Mouse (Mus musculus) frontal cortex, postnatal 14 days (tissue): Measurements from ENCODE around the gene Gm13124.
"Not testable (repeated sequence)": the region's sequence is repeated elsewhere in the genome, so short reads cannot be mapped to it uniquely, and the experiment has no call there.

Source experiments
- DNase-seq, 2 experiments: peaks; one replicate each; pipeline ENCODE4 v3.0.0; 2022; ENCODE audit warnings: low spot score in 2 of 2

Gm13124 gene

DNA sequence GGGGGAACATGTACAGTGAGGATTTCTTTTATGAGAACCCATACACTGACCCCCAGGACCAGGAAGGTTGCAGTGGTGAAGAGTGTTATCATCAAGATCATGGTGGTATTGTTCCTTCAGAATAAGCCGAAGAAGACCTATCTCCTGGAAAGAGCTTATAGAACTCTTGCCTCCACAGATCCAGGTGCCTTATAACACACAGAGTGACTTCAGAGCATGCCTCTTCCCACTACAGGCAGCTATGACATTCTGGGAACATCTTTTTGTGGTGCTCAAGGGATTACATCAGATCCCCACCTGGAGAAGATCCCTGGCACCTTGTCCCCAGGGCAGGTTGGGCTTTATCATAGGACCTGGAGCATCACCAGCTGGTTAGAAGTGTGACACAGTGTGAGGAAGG lies at the start of gene Gm13124:
Gene Gm13124, minus strand, starts transcription at position 101 of the 400 bp plus-strand sequence.
- no peak for DNase-seq

DNA sequence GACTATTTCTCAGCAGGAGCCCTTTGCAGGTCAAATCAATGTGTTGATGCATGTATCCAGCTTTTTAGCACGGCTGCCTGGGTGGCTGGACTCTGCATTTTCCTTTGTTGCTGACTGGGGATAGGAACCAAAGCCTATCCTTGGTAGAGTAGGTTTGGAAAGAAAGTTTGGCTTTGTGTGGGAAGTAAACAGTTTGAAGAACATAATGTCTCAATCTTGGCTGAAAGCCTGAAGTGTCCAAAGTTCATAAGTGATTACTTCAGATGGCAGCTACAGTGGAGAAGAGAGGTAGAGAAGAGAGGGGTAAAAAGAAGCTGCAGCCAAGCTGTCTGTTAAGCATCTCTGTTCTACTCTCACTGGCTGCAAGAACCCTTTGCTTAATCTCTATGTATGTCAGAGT lies 49.7 kb upstream of the Gm13124 start:
- DNase-seq = no peak

DNA sequence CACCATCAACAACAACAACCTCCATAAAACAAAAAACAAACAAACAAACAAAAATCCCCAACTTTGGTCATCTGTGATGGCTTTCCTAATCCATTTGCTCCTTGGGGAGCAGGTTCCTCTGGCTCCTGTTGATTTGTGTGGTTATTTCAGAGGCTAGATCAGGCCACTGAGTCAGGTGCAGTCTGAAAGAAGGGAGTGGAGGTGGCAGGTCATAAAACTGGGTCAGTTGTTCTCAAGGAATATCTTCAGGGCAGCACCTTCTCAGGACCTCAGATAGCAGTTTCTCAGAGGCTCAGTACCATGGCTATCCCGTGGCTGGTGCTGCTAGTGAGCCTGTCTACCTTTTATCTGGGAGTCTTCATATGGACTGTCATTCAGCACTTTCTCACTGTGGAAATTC lies 48.5 kb upstream of the Gm13124 start, which contains the start of gene Aadacl4:
Gene Aadacl4, plus strand, starts transcription at position 301 of the 400 bp plus-strand sequence.
- no peak for DNase-seq

DNA sequence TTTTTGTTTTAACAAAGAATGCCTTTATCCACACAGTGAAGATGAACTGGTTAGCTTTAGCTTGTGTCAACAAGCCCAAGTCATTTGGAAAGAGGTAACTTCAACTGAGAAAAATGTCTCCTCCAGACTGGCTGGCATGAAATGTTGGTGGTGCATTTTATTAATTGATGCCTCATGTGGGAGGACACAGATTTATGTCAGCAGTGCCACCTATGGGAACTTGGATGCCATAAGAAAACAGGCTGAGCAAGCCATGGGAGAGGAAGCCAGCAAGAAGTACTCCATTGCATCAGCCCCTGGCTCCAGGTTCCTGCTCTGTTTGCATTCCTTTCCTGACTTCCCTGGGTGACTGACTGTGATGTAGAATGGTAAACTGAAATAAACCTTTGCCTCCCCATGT lies 27.9 kb upstream of the Gm13124 start:
- no peak for DNase-seq

DNA sequence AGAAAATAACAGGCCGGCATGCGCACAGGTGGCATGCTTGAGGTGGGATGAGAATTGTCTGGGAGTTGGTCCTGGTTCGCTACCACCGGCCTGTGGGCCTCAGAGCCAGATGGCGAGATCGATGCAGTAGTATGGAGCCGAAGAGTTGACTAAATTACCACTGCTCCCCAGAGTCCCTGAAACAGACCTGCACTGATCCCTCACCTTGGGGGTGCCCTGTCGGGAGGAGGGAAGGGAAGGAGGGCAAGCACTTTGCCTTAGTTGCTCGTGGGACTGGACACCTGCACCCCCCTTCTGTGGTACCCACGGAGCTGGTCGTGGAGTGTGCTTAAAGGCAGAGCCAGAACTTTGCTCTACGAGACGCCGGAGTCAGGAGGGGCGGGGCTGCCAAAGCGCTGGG lies 21.3 kb upstream of the Gm13124 start:
- DNase-seq = not testable (repeated sequence)

DNA sequence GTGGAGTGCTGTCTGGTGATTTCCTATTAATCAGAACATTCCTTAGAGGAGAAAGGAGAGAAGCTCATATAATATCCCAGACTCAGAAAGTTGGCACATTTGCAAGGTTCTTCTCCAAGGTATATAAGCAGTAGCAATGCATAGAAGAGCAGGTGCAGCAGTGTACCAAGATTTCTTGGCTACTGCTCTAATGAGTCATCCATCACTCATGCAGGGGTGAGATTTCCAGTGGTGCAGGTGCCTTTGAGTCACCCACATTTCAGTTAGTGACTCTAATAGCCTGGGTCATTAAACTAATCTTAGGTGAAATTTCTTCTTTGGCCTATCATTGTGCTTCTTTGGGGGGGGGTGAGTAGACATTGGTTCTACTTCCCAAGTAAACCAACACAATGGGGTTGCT lies 2.8 kb upstream of the Gm13124 start:
- DNase-seq = no peak

DNA sequence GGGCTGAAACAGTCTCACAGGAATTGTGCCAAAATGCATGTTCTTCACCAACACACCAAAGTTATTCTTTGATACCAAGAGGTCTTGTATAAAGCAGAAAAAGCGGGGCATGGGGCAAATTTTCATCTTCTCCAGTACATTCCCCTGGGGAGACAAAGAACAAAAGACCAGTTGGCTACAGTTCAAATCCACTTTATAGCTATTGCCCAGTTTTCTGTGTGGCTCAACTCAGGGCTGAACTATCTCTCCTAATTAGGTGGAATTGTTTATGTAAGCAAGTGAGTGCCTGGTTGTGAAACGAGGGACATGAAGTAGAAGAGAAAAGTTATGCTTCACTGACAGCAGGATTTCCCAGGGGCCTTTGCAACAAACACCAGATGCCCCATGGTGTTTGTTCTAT lies 3.7 kb downstream of the Gm13124 start:
- no peak for DNase-seq

DNA sequence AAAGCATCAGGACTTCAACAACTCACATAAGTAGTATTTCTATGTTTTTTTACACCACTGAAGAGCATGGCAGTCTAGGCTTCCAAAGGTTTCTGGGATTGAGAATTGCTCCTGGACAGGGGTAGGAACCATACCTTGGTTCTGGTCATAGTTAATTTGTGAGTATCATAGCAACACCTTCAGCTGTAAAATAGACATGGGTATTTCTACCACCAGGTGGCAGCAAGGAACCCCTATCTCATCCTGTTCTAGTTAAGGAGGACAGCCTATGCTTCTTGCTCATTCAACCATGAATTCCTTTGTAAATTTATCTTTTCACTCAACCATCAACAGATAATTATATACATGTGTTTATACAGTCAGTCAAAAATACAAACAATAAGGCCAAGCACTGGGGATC lies 5.1 kb downstream of the Gm13124 start:
- DNase-seq = no peak

DNA sequence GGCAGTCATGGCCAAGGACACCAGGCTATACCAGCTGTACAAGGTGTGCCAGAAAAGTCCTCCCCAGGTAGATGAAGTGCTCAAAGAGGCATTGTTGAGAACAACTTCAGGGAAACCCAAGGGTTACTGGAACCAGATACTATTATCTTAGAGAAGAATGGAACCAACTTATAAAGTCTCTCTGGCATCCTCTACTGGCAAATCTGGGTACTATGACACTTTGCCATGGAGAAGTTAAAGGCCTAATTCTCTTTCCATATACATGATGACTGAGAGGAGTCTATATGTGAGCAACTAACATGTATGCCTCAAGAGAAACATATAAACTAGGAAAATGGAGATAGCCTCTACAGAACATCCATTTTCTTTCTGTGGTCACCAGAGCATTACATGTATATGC lies 13.8 kb downstream of the Gm13124 start:
- DNase-seq = no peak

DNA sequence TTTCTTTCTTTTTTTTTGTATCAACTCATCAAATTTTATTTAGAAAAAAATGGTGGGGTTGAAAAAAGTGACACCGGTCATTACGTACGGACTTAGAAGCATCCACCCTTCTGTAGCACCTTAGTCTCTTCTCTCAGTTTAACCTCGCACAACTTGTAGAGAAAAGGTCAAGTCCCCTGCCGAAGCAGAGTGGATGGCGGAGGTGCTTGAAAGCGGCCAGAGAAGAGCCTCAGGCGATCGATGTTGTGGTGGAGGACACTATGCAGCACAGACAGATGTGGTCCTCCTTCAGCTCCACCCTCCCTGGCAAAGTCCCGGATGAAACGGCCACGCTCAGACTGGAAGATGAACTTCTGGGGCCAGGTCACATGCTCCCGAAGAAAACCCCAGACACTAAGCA lies 19.6 kb downstream of the Gm13124 start:
- not testable (repeated sequence) for DNase-seq

DNA sequence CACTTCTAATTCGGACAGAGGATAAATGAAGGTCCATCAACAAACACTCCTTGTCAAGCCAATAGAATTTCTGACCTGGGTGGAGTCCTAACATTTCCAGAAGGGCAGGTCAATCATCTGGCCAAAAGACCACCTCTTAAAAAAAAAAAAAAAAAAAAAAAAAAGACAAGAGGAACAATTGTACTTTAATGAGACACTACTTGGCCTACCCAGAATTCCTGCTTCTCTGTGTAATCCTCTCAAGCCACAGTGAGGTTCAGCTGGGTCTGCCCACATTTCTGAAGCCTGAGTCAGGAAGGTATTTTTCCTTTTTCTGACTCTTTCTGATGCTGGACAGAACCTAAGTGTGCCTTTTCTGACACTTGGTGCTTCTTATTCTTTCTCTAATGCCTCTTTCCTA lies 20.2 kb downstream of the Gm13124 start:
- DNase-seq = no peak

DNA sequence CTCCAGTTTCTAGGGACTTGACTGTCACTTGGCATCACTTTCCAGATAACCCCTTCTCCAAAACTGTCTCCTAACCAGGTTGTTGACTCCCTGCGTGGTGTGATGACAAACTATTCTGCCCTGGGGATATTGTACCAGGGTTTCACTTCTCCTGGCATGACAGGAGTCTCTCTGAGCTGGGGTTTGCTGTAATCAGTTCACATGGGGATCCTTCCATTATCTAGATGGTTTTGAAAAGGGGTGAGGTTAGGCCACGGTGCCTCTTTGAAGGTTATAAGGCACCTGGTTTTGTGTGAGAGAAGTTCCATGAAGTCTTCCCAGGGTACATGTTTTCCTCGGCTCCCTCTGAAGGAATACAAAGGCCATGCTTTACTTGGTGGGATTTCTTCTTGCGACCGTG lies 45.4 kb downstream of the Gm13124 start, which contains the start of gene 9430007A20Rik:
Gene 9430007A20Rik, plus strand, starts transcription at position 301 of the 400 bp plus-strand sequence.
- DNase-seq = no peak

DNA sequence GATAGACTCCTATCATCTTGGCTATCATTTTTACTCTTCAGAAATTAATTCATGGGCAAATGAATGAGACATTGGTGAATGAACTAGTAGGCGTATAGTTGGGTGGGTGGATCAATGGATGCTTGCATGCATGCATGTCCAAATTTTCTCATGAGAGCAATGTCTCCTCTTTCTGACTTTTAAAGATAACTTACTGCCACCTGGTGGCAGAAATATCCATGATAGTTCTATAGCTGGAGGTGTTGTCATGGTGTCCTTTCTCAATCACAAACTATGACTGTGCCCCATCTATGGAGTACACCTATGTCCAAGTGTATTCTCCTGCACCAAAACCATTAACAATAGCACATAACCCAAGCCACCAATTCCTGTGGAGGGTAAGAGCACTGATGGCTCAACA lies 58.4 kb downstream of the Gm13124 start:
- no peak for DNase-seq
